Mouse (Mus musculus) limb, embryonic 10.5 days (tissue): ENCODE results near the gene Zer1. TPM values are rescaled to one million over a fixed set of nuclear protein-coding genes. Genes with fewer than 3 reads are reported as not detected.
"Not testable (repeated sequence)": the region's sequence is repeated elsewhere in the genome, so short reads cannot be mapped to it uniquely, and the experiment has no call there.

Experiments used
- DNase-seq: peaks from one replicate; pipeline ENCODE4 v3.0.0-alpha.2; 2017; ENCODE audit warnings: low spot score
- H3K27ac ChIP-seq: fragments of 300-500 bp; sonication (generic); 2 replicates; pipeline ENCODE4 v1.5.1; 2016; ENCODE audit warnings: mild to moderate bottlenecking
- H3K27me3 ChIP-seq: fragments of 300-500 bp; sonication (generic); 2 replicates; pipeline ENCODE4 v1.6.1; 2016; ENCODE audit warnings: low read depth, mild to moderate bottlenecking; ENCODE audit not compliant: poor library complexity, severe bottlenecking
- H3K36me3 ChIP-seq: fragments of 300-500 bp; sonication (generic); 2 replicates; pipeline ENCODE4 v1.6.1; 2016; ENCODE audit warnings: mild to moderate bottlenecking, moderate library complexity
- H3K4me1 ChIP-seq: fragments of 300-500 bp; sonication (generic); 2 replicates; pipeline ENCODE4 v1.6.1; 2016
- H3K4me3 ChIP-seq: fragments of 300-500 bp; sonication (generic); 2 replicates; pipeline ENCODE4 v1.5.1; 2016; ENCODE audit warnings: mild to moderate bottlenecking, moderate library complexity
- H3K9me3 ChIP-seq: fragments of 300-500 bp; sonication (generic); replicated peaks from 2 replicates; pipeline ENCODE4 v1.6.1; 2016; ENCODE audit warnings: mild to moderate bottlenecking
- WGBS: fragments of 180-500 bp; shearing (Covaris S2); methylation state at CpG from one replicate; pipeline ENCODE4 v1.1.7; 2016; 5-methylcytosine and 5-hydroxymethylcytosine counted together
- polyA plus RNA-seq: library from polyadenylated mRNA; unstranded; fragments of >200 nt; fragmentation: Nextera tagmentation; extraction: Ambion mirVana; gene quantifications from 2 replicates; pipeline ENCODE4 v1.2.1, GENCODE M21; 2016

The Zer1 gene
- polyA plus RNA-seq, 1 experiment from 2014 or later, result 9.3 TPM

DNA sequence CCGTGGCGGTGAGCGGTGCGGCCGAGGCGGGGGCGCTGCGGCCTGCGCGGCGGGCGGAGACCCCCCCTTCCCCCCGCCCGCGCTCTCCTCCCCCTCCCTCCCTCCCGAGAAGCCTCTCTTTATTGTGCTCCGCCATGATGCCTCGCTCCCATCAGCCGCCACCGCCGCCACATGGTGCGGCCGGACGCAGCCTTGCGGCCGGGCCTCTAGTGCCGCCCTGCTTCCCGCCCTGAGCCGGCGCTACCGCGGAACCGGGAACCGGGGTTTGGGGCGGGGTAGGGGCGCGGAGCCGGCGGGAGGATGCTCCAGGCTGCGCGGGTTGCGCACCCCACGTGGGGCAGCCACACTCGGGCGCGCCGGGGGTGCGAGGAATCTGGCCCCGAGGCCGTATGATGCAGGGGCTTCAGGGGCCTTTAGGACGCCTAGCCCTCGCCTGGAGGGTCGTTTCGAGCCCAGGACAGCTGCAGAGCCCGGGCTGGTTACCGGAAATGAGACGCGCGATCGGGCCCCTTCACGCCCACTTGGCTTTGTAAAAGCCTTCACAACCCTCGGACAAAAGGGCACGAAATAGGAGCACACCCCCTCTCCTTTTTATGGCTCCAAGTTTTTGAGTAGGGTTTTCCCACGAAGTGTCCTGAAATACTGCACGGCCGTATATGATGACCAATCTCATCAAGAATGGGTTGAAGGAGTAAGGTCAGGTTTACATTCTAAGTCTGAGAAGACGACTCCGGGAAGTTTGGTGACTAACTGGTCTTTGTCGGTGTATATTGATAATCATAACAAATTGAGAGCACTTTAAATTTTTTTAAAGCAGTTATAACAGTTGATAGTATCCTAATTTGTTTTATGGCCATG, 57.1 kb downstream of the Zer1 start:
- peak overlapping the region; percentile 100 for H3K4me3 ChIP-seq
- H3K9me3 ChIP-seq, result no peaks in the 10 kb centered on the region
- peak; percentile 70 for DNase-seq
- peaks cover 43% of the 10 kb centered on the region for H3K36me3 ChIP-seq
- H3K4me1 ChIP-seq, result peaks cover 39% of the 10 kb centered on the region
- H3K27ac ChIP-seq, result peak overlapping the region; percentile 100
- no peaks in the 10 kb centered on the region for H3K27me3 ChIP-seq
- under 1% methylated on average over 51 of the region's 69 CpGs for WGBS

GRCm38 (mm10) chr2:30066046-30066901, 58.1 kb downstream of the Zer1 start:
- H3K4me1 ChIP-seq, result peaks cover 45% of the 10 kb centered on the region
- peak overlapping the region; percentile 100 for H3K4me3 ChIP-seq
- peak overlapping the region; percentile 100 for H3K27ac ChIP-seq
- DNase-seq, result peak; percentile 98
- H3K36me3 ChIP-seq, result peaks cover 37% of the 10 kb centered on the region
- no peaks in the 10 kb centered on the region for H3K9me3 ChIP-seq
- H3K27me3 ChIP-seq, result no peaks in the 10 kb centered on the region
- WGBS, result under 1% methylated on average over 86 of the region's 101 CpGs

- peak overlapping the region; percentile 65 for H3K4me3 ChIP-seq
- DNase-seq, result no peak
- H3K9me3 ChIP-seq, result no peaks in the 10 kb centered on the region
- 41% methylated on average over 3 of the region's 3 CpGs for WGBS
- H3K36me3 ChIP-seq, result peaks cover 22% of the 10 kb centered on the region
- H3K4me1 ChIP-seq, result peaks cover 47% of the 10 kb centered on the region
- H3K27ac ChIP-seq, result peak overlapping the region; percentile 96; the same call in 1 of the 2 replicates
- no peaks in the 10 kb centered on the region for H3K27me3 ChIP-seq
These were observed 60.1 kb downstream of the Zer1 start for GRCm38 (mm10) chr2:30064298-30064697.

GRCm38 (mm10) chr2:30063791-30064190, 60.6 kb downstream of the Zer1 start:
- peaks cover 17% of the 10 kb centered on the region for H3K36me3 ChIP-seq
- H3K27ac ChIP-seq, result peak overlapping the region; percentile 96
- H3K4me1 ChIP-seq, result peaks cover 47% of the 10 kb centered on the region
- no peaks in the 10 kb centered on the region for H3K27me3 ChIP-seq
- no peaks in the 10 kb centered on the region for H3K9me3 ChIP-seq
- DNase-seq, result no peak
- peak overlapping the region; percentile 65 for H3K4me3 ChIP-seq
- WGBS, result 3% methylated on average over 2 of the region's 3 CpGs

- H3K36me3 ChIP-seq, result peaks cover 11% of the 10 kb centered on the region
- no peak for DNase-seq
- H3K27ac ChIP-seq, result peak overlapping the region; percentile 96
- H3K27me3 ChIP-seq, result no peaks in the 10 kb centered on the region
- H3K4me3 ChIP-seq, result peak overlapping the region; percentile 65
- WGBS, result 4% methylated on average over 8 of the region's 8 CpGs
- no peaks in the 10 kb centered on the region for H3K9me3 ChIP-seq
- peaks cover 44% of the 10 kb centered on the region for H3K4me1 ChIP-seq
These were observed 61.1 kb downstream of the Zer1 start for GRCm38 (mm10) chr2:30063235-30063634.

DNA sequence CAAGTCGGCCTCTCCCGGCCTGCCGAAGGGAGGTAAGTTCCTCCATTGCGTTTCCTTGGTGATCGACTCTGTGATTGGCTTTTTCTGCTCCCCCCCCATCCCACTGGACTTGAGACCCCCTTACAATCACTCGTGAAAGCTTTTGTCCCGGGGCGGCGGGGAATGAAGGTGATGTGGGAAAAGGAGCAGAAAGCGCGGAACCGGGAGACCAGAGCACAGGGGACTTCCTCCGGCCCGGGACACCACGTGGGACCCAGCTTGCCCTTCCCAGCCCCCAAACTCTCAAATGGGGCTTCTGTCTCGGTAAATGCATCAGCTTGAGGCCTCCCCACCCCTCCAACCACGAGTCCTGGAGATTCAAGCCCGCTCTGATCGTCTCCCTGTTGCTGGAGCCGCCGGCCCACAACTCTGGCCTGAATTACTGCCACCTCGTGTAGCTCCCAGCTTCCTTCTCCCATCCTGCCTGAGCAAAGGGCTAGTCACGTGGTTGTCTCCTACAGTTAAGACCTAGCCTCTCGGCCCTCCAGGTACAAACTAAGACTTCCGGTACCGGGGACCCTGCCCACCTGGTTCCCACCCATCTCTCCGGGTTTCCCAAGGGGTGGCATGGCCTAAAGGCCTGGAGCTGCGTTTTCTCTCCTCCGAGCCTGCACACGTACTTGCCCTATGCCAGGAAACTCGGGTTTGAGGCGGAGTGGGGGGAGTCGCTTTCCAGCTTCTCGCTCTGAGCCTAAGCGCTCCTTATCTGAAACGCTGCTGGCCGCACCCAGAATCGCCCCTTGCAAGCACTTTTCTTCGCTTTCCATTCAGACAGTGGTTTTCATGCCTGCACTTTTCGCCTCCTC, 61.9 kb downstream of the Zer1 start:
- Histone ChIP-seq H3K27ac (peak overlapping the region; percentile 96), H3K4me1 (peaks cover 42% of the 10 kb centered on the region), H3K27me3 (no peaks in the 10 kb centered on the region), H3K4me3 (peak overlapping the region; percentile 65), H3K36me3 (peaks cover 4% of the 10 kb centered on the region; the same call in 1 of the 2 replicates), H3K9me3 (no peaks in the 10 kb centered on the region)
- WGBS, result under 1% methylated on average over 40 of the region's 40 CpGs
- peak; percentile 83 for DNase-seq

DNA sequence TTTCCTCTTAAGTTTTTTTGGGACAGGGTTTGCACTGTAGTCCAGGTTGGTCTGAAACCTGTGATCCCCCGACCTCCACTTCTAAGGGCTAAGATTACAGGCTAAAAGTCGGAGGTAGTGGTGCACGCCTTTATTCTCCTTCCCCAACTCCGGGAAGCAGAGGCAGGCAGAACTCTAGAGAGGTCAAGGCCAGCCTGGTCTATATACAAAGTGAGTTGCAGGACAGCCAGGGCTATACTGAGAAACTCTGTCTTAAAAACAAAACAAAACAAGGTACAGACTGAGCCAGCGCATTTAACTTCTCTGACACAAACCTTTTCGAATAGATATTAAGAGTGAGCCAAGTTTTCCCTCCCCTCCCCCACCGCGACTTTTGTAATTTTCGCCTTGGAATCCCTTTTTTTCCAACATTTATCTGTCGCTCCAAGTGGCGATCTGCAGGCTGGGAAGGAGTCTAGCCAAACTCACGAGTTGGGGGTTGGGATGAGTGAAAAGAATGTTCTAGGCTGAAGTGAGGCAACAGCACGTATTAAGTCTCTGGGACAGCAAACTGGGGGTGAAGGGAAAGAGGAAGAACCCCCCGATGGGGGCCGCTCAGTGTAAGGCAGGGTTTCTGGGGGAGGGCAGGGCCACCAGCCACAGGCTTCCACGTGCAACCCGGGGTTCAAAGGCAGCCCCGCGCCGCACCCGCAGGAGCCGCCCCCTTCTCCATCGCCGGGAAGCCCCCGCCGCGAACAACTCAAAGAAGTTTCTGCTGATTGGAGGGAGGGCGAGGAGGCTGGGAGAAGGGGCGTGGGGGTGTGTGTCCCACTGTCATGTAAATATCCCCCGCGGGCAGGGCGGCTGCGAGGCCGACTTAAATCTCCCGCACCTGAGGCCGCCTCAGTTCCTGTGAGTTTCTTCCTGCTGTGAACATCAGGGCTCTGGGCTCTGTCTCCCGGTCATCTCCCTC, 62.9 kb downstream of the Zer1 start:
- Histone ChIP-seq H3K27me3 (no peaks in the 10 kb centered on the region), H3K27ac (peak overlapping the region; percentile 96), H3K4me3 (peak overlapping the region; percentile 65), H3K4me1 (peaks cover 50% of the 10 kb centered on the region), H3K36me3 (no peaks in the 10 kb centered on the region), H3K9me3 (no peaks in the 10 kb centered on the region)
- WGBS, result 8% methylated on average over 37 of the region's 37 CpGs
- DNase-seq, result peak; percentile 89

DNA sequence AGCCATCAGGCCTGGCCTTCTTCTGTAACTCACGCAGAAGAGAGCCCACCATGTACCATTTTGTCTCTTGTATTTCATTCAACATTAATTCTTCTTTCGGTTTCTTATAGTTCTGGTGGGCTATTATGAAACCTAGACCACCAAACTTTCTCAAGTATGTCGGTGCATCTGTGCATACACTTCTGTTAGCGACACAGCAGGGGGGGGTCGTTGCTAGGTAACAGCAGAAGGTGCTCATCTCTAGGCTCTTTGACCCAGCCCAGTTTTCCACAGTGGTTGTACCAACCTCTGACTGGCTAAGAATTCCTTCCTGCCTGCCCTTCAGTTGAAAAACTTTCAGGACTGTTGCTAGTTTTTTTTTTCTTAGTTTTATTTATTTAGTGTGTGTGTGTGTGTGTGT, 66.0 kb downstream of the Zer1 start:
- 61% methylated on average over 5 of the region's 5 CpGs for WGBS
- no peaks in the 10 kb centered on the region for H3K36me3 ChIP-seq
- no peaks in the 10 kb centered on the region for H3K27me3 ChIP-seq
- H3K9me3 ChIP-seq, result no peaks in the 10 kb centered on the region
- no peak overlapping the region for H3K4me3 ChIP-seq
- no peak for DNase-seq
- no peak overlapping the region for H3K27ac ChIP-seq
- H3K4me1 ChIP-seq, result peaks cover 24% of the 10 kb centered on the region

DNA sequence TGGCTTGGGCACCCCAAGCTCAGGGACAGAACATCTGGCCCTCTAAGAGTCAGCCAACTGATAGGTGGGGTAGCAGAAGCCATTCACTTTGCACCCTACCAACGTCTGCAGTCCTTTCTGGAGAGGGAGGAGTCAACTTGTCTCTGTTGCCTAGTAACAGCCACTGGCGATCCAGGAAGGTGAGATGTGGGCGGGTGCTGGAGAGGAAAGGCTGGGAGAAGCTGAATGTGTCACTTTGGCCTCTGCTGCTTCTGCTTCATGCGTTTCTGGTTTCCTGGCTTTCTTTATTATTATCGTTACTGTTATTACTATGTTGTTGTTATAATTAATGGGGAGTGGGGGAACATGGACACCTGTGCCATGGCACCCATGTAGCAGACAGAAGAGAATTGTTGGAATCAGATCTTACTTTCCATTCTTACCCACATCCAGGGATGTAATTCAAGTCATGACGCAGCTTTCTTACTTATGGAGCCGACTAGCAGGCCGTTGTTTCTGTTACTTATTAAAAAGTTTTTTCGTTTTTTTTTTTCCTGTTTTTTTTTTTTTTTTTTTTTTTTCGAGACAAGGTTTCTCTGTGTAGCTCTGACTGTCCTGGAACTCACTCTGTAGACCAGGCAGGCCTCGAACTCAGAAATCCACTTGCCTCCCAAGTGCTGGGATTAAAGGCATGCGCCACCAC, 67.0 kb downstream of the Zer1 start, which contains the start of gene Set:
Gene Set, plus strand, starts transcription at position 156 of the 682 bp plus-strand sequence.
- Histone ChIP-seq H3K27ac (no peak within 1 kb of the TSS), H3K36me3 (no peaks in the 10 kb centered on the region), H3K4me3 (no peak within 1 kb of the TSS), H3K4me1 (peaks cover 18% of the 10 kb centered on the region), H3K9me3 (no peaks in the 10 kb centered on the region), H3K27me3 (no peaks in the 10 kb centered on the region)
- 43% methylated on average over 12 of the region's 12 CpGs for WGBS
- DNase-seq, result no peak

DNA sequence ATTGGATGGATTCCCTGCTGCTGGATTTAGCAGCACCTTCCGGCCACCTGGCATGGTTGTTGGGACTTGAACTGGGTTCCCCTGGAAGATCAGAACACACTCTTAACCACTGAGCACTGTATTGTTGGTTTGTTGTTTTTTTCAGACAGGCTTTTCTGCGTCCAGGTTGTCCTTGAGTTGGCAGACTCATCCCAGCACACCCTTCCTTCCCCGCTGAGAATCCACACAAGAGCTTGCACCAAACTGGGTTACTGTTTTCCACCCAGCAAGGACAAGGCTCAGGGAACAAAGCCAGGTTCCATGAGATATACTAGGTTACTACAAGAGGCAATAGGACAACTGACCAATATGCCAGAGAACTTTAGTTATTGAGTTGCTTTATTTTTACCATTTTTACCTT, 67.6 kb downstream of the Zer1 start:
- Histone ChIP-seq H3K4me3 (no peak overlapping the region), H3K36me3 (no peaks in the 10 kb centered on the region), H3K27me3 (no peaks in the 10 kb centered on the region), H3K4me1 (peaks cover 17% of the 10 kb centered on the region), H3K27ac (no peak overlapping the region), H3K9me3 (no peaks in the 10 kb centered on the region)
- no peak for DNase-seq
- WGBS, result 88% methylated on average over 3 of the region's 3 CpGs

DNA sequence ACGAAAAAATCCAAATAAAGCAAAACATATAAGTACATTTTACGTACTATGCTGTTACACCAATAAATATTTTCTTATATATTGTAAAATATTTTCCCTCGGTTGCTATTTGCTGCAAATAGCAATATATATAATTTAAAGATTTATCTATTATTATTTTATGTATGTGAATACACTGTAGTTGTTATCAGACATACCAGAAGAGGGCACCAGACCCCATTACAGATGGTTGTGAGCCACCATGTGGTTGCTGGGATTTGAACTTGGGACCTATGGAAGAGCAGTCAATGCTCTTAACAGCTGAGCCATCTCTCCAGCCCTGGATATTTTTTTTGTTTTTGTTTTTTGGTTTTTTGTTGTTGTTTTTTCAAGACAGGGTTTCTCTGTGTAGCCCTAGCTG, 69.1 kb downstream of the Zer1 start:
- not testable (repeated sequence) for H3K36me3 ChIP-seq, H3K27me3 ChIP-seq, DNase-seq, H3K4me3 ChIP-seq, H3K9me3 ChIP-seq, H3K27ac ChIP-seq, H3K4me1 ChIP-seq
- 92% methylated on average over 3 of the region's 3 CpGs for WGBS
